In the genomic region with DNA sequence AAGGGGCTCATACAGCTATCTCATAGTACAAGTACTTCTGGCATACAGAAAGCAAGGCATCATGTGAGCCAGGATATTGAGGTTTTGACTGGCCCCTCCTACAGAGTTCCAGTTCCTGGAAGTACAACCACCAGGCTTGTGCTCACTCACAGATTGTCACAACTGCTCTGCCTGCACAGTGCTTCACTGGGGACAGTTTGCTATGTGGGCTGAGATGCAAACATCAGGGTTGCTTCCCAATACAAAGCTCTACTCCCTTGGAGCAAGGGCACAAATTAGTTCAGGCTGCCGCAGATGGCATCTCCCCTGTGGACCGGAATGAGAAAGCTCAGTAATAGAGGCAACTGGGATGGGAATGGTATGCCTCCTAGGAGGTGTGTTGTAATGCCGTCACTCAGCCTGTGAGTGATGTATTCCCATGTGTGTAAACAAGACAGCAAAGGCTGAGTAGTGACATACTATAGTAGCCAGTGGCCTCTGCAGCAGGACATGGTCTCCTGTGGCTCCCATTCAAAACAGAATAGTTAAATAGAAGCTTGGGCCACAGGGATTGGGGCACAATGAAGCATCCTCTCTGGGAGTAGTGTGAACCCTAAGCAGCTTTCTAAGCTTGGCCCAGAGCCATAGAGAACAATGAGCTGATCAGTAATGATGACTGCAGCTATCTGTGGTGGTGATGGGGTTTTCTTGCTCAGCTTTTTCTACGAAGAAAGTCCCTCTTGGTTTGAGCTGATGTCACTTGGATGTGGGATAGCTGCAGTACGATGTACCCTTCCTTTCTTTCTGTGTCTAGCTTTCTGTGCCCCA, we compare ENCODE assay signal across 18 mouse cellular contexts.
DNase-seq lines count a peak whose midpoint lies in the region; ATAC-seq lines count a peak whose summit lies in the region.
"Had no signal": no experiment of that assay in that cellular context is flagged by ENCODE, and none has a peak within 500 bp of the region (broad histone marks: within the 10 kb centered on the region; RNA-seq: fewer than 3 reads in every experiment).

No protein-coding gene starts in this region.

- no peak overlapping the region for H3K9ac ChIP-seq in midbrain, embryonic 11.5 days (ENCODE audit: low read length)
- H3K9ac ChIP-seq in hindbrain, embryonic 15.5 days = no peak overlapping the region
- H3K9ac ChIP-seq in neural tube, embryonic 13.5 days = no peak overlapping the region

- ATAC-seq in midbrain, embryonic 11.5 days (ENCODE audit: low FRiP score) = peak; percentile 33; the same call in 1 of the 2 replicates
- peak; percentile 72; the same call in 1 of the 2 replicates for ATAC-seq in hindbrain, embryonic 15.5 days (ENCODE audit: low FRiP score, low read depth)
- peak; percentile 71 for ATAC-seq in neural tube, embryonic 13.5 days (ENCODE audit: low read depth)
- no peak for ATAC-seq in erythroblast, adult 5-6 weeks (replicated peaks; ENCODE audit: low FRiP score, poor library complexity, severe bottlenecking)
- ATAC-seq: intestine, postnatal 0 days had no signal

- no peaks in the 10 kb centered on the region for H3K4me1 ChIP-seq in midbrain, embryonic 11.5 days (ENCODE audit: control insufficient read depth, insufficient read depth, low read length)
- H3K4me1 ChIP-seq in midbrain, embryonic 10.5 days = peaks cover 13% of the 10 kb centered on the region
- H3K4me1 ChIP-seq in hindbrain, embryonic 15.5 days (replicated peaks) = peaks cover 12% of the 10 kb centered on the region
- H3K4me1 ChIP-seq in neural tube, embryonic 13.5 days (replicated peaks) = peaks cover 34% of the 10 kb centered on the region

- no peaks in the 10 kb centered on the region for H3K27me3 ChIP-seq in midbrain, embryonic 11.5 days (ENCODE audit: control insufficient read depth, insufficient read depth, low read length)
- H3K27me3 ChIP-seq in midbrain, embryonic 10.5 days (ENCODE audit: low read depth, poor library complexity, severe bottlenecking) = no peaks in the 10 kb centered on the region
- 0 out of 2 replicates have a peak, but pooled peaks cover 2% of the 10 kb centered on the region for H3K27me3 ChIP-seq in hindbrain, embryonic 15.5 days
- no peaks in the 10 kb centered on the region for H3K27me3 ChIP-seq in neural tube, embryonic 13.5 days

- no peak overlapping the region for H3K4me2 ChIP-seq in midbrain, embryonic 11.5 days
- no peak overlapping the region for H3K4me2 ChIP-seq in hindbrain, embryonic 15.5 days
- no peak overlapping the region for H3K4me2 ChIP-seq in neural tube, embryonic 13.5 days
- H3K4me2 ChIP-seq: heart, embryonic 11.5 days had no signal

- H3K36me3 ChIP-seq in midbrain, embryonic 11.5 days (ENCODE audit: control insufficient read depth, insufficient read depth, low read length) = no peaks in the 10 kb centered on the region
- H3K36me3 ChIP-seq in midbrain, embryonic 10.5 days = no peaks in the 10 kb centered on the region
- no peaks in the 10 kb centered on the region for H3K36me3 ChIP-seq in hindbrain, embryonic 15.5 days
- H3K36me3 ChIP-seq in neural tube, embryonic 13.5 days = no peaks in the 10 kb centered on the region

- H3K27ac ChIP-seq in midbrain, embryonic 11.5 days (ENCODE audit: low read depth, low read length) = no peak overlapping the region
- H3K27ac ChIP-seq in midbrain, embryonic 10.5 days (replicated peaks) = no peak overlapping the region
- H3K27ac ChIP-seq in hindbrain, embryonic 15.5 days (replicated peaks) = no peak overlapping the region
- no peak overlapping the region for H3K27ac ChIP-seq in neural tube, embryonic 13.5 days (replicated peaks)
- H3K27ac ChIP-seq: kidney, postnatal 0 days had no signal

- WGBS in midbrain, embryonic 11.5 days = 65% methylated on average over 5 of the region's 5 CpGs
- WGBS in midbrain, embryonic 10.5 days = 74% methylated on average over 5 of the region's 5 CpGs
- WGBS in hindbrain, embryonic 15.5 days = 25% methylated on average over 5 of the region's 5 CpGs
- 21% methylated on average over 5 of the region's 5 CpGs for WGBS in neural tube, embryonic 13.5 days

- no peaks in the 10 kb centered on the region for H3K9me3 ChIP-seq in midbrain, embryonic 11.5 days (ENCODE audit: control insufficient read depth, low read length)
- H3K9me3 ChIP-seq in midbrain, embryonic 10.5 days (replicated peaks) = no peaks in the 10 kb centered on the region
- no peaks in the 10 kb centered on the region for H3K9me3 ChIP-seq in hindbrain, embryonic 15.5 days
- H3K9me3 ChIP-seq in neural tube, embryonic 13.5 days = no peaks in the 10 kb centered on the region

- H3K4me3 ChIP-seq in midbrain, embryonic 11.5 days (ENCODE audit: low read depth, low read length) = no peak overlapping the region
- no peak overlapping the region for H3K4me3 ChIP-seq in midbrain, embryonic 10.5 days
- no peak overlapping the region for H3K4me3 ChIP-seq in hindbrain, embryonic 15.5 days
- H3K4me3 ChIP-seq in neural tube, embryonic 13.5 days = no peak overlapping the region
- H3K4me3 ChIP-seq: myocyte had no signal

- peak; percentile 28 for DNase-seq in embryo, embryonic 10 days (ENCODE audit: low spot score)
- no peak for DNase-seq in embryo, embryonic 11 days
- DNase-seq in midbrain, embryonic 11.5 days (ENCODE audit: low spot score, missing footprints) = no peak
- no peak for DNase-seq in midbrain, embryonic 10.5 days (ENCODE audit: low spot score)
- no peak for DNase-seq in cerebellum, adult 9-10 months
- DNase-seq: adrenal gland, postnatal 14 days; gastrocnemius, postnatal 36 days; liver; lung, adult 2 months; spleen, adult 18-20 months; thymus, postnatal 36 days had no signal
